Mouse (Mus musculus) forebrain, postnatal 0 days (tissue): Measurements from ENCODE around the gene Gm4881. TPM values are rescaled to one million over a fixed set of nuclear protein-coding genes. Genes with fewer than 3 reads are reported as not detected.

Experiments
- ATAC-seq: fragments of 200-750 bp; cut with Nextera tagmentation; 2 replicates; pipeline ENCODE4 v1.8.0; 2017; ENCODE audit warnings: mild to moderate bottlenecking, moderate library complexity
- DNase-seq: peaks from one replicate; pipeline ENCODE4 v3.0.0-alpha.2; 2015
- H3K27ac ChIP-seq: fragments of 300-500 bp; sonication (generic); 2 replicates; pipeline ENCODE4 v1.5.1; 2014; ENCODE audit warnings: low read depth, mild to moderate bottlenecking, antibody characterized with exemption, low read length, moderate library complexity, mixed read lengths
- H3K27me3 ChIP-seq: fragments of 300-500 bp; sonication (generic); 2 replicates; pipeline ENCODE4 v1.6.1; 2014; ENCODE audit warnings: mild to moderate bottlenecking, low read length, mixed read lengths; ENCODE audit not compliant: insufficient read depth
- H3K36me3 ChIP-seq: fragments of 300-500 bp; sonication (generic); 2 replicates; pipeline ENCODE4 v1.6.1; 2014; ENCODE audit warnings: mild to moderate bottlenecking, moderate library complexity; ENCODE audit not compliant: insufficient read depth
- H3K4me1 ChIP-seq: fragments of 300-500 bp; sonication (generic); 2 replicates; pipeline ENCODE4 v1.6.1; 2014; ENCODE audit warnings: antibody characterized with exemption; ENCODE audit not compliant: insufficient read depth
- H3K4me2 ChIP-seq: fragments of 300-500 bp; sonication (generic); 2 replicates; pipeline ENCODE4 v1.6.1; 2014; ENCODE audit warnings: low read depth, mild to moderate bottlenecking, moderate library complexity
- H3K4me3 ChIP-seq: fragments of 300-500 bp; sonication (generic); 2 replicates; pipeline ENCODE4 v1.5.1; 2014; ENCODE audit warnings: low read depth, low read length, mixed read lengths
- H3K9ac ChIP-seq: fragments of 300-500 bp; sonication (generic); 2 replicates; pipeline ENCODE4 v1.6.1; 2014; ENCODE audit warnings: mild to moderate bottlenecking
- H3K9me3 ChIP-seq: fragments of 300-500 bp; sonication (generic); 2 replicates; pipeline ENCODE4 v1.6.1; 2016; ENCODE audit warnings: low read length
- CTCF ChIP-seq: sonication (generic); IDR thresholded peaks from 2 replicates; pipeline ENCODE4 v1.5.1; 2016; ENCODE audit warnings: antibody characterized with exemption, control low read depth, low read depth
- WGBS: fragments of 180-500 bp; shearing (Covaris S2); extraction: QIAGEN DNeasy Blood & Tissue Kit; methylation state at CpG from one replicate; pipeline ENCODE4 v1.1.7; 2014; 5-methylcytosine and 5-hydroxymethylcytosine counted together
- polyA plus RNA-seq: library from polyadenylated mRNA; unstranded; fragments of >200 nt; fragmentation: Nextera tagmentation; extraction: Ambion mirVana; gene quantifications from 2 replicates; pipeline ENCODE4 v1.2.1, GENCODE M21; 2015
- total RNA-seq: library from RNA; depleted of rRNA; stranded (reverse); fragments of >200 nt; gene quantifications from 2 replicates; pipeline ENCODE4 v1.2.3, GENCODE M21; 2014

Gm4881 gene
- total and polyA plus RNA-seq, 2 experiments from 2014 or later = 0.97 to 2.1 TPM

GRCm38 (mm10) chr7:24931651-24932050, 12.6 kb downstream of the Gm4881 start:
- ATAC-seq (no peak), DNase-seq (no peak)
- Histone ChIP-seq H3K4me3 (no peak overlapping the region), H3K27ac (no peak overlapping the region), H3K4me2 (no peak overlapping the region), H3K4me1 (no peaks in the 10 kb centered on the region; the same call in 1 of the 2 replicates), H3K27me3 (peaks cover 45% of the 10 kb centered on the region), H3K36me3 (peaks cover 10% of the 10 kb centered on the region), H3K9me3 (no peaks in the 10 kb centered on the region), H3K9ac (no peak overlapping the region)
- WGBS = 2% methylated on average over 14 of the region's 15 CpGs
- TF ChIP-seq CTCF = no peak

- Histone ChIP-seq H3K36me3 (peaks cover 20% of the 10 kb centered on the region), H3K4me2 (no peak overlapping the region), H3K27me3 (peaks cover 45% of the 10 kb centered on the region), H3K9me3 (no peaks in the 10 kb centered on the region), H3K4me3 (no peak overlapping the region), H3K27ac (no peak overlapping the region), H3K9ac (no peak overlapping the region), H3K4me1 (no peaks in the 10 kb centered on the region; the same call in 1 of the 2 replicates)
- DNase-seq (no peak), ATAC-seq (no peak)
- 43% methylated on average over 6 of the region's 6 CpGs for WGBS
- no peak for TF ChIP-seq CTCF
These were observed 13.8 kb downstream of the Gm4881 start for GRCm38 (mm10) chr7:24930475-24930874.

- Histone ChIP-seq H3K4me2 (no peak overlapping the region), H3K27ac (no peak overlapping the region), H3K9ac (no peak overlapping the region), H3K27me3 (no peaks in the 10 kb centered on the region), H3K9me3 (no peaks in the 10 kb centered on the region), H3K4me1 (no peaks in the 10 kb centered on the region), H3K36me3 (peaks cover 78% of the 10 kb centered on the region), H3K4me3 (no peak overlapping the region)
- no peak for TF ChIP-seq CTCF
- no peak for DNase-seq
- peak; percentile 55 for ATAC-seq
- WGBS = 78% methylated on average over 9 of the region's 9 CpGs
These were observed 24.6 kb downstream of the Gm4881 start for GRCm38 (mm10) chr7:24919728-24920127.

GRCm38 (mm10) chr7:24918763-24919323, 25.5 kb downstream of the Gm4881 start:
- ATAC-seq = no peak
- Histone ChIP-seq H3K36me3 (peaks cover 69% of the 10 kb centered on the region), H3K4me2 (no peak overlapping the region), H3K9ac (no peak overlapping the region), H3K9me3 (no peaks in the 10 kb centered on the region), H3K27me3 (no peaks in the 10 kb centered on the region), H3K27ac (no peak overlapping the region), H3K4me1 (no peaks in the 10 kb centered on the region), H3K4me3 (no peak overlapping the region)
- TF ChIP-seq CTCF = no peak
- WGBS = 91% methylated on average over 20 of the region's 20 CpGs
- no peak for DNase-seq

- Histone ChIP-seq H3K27ac (no peak overlapping the region), H3K4me2 (no peak overlapping the region), H3K4me1 (no peaks in the 10 kb centered on the region), H3K27me3 (no peaks in the 10 kb centered on the region), H3K4me3 (no peak overlapping the region), H3K36me3 (peaks cover 51% of the 10 kb centered on the region), H3K9me3 (no peaks in the 10 kb centered on the region), H3K9ac (no peak overlapping the region)
- 92% methylated on average over 14 of the region's 14 CpGs for WGBS
- no peak for TF ChIP-seq CTCF
- no peak for DNase-seq
- no peak for ATAC-seq
These were observed 31.8 kb downstream of the Gm4881 start for GRCm38 (mm10) chr7:24912480-24912879.

GRCm38 (mm10) chr7:24907211-24907748, 37.0 kb downstream of the Gm4881 start:
- Histone ChIP-seq H3K36me3 (peaks cover 30% of the 10 kb centered on the region; the same call in 1 of the 2 replicates), H3K4me3 (no peak overlapping the region), H3K9ac (no peak overlapping the region), H3K4me1 (0 out of 2 replicates have a peak, but pooled peaks cover 12% of the 10 kb centered on the region), H3K4me2 (no peak overlapping the region), H3K27me3 (no peaks in the 10 kb centered on the region), H3K27ac (no peak overlapping the region), H3K9me3 (no peaks in the 10 kb centered on the region)
- 0 out of 2 replicates have a peak, but pooled peaks have one; percentile 20 for TF ChIP-seq CTCF
- DNase-seq (no peak), ATAC-seq (no peak)
- 35% methylated on average over 13 of the region's 13 CpGs for WGBS

GRCm38 (mm10) chr7:24906551-24906950, 37.7 kb downstream of the Gm4881 start:
- TF ChIP-seq CTCF = no peak
- no peak for ATAC-seq
- DNase-seq = no peak
- Histone ChIP-seq H3K36me3 (0 out of 2 replicates have a peak, but pooled peaks cover 24% of the 10 kb centered on the region), H3K9ac (peak overlapping the region; percentile 22; the same call in 1 of the 2 replicates), H3K9me3 (no peaks in the 10 kb centered on the region), H3K27ac (no peak overlapping the region), H3K4me1 (0 out of 2 replicates have a peak, but pooled peaks cover 12% of the 10 kb centered on the region), H3K4me2 (no peak overlapping the region), H3K27me3 (no peaks in the 10 kb centered on the region), H3K4me3 (no peak overlapping the region)
- 47% methylated on average over 6 of the region's 6 CpGs for WGBS
